Mouse (Mus musculus): ENCODE results near the gene Sbk2.

The Sbk2 gene

DNA sequence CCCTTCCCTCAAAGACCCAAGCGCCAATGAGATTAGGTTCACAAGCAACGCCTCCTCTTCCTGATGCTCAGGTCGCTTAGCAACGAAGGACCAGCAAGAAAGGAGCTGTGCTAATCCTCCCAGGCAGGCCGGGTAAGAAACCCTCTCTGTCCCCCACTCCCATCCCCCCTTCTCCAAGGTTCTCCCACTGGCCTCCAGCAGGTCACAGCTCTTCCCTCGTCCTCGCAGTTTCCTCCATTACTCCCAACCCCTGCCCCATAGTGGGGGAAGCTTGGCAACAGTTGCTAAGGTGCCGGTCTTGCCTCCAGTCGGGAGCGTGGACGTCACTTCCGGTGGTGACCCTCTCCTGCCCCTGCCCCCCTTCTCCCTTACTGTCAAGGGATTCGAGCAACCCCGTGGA is 41.7 kb downstream of the Sbk2 start:
- no peak for DNase-seq (ENCODE audit: low read depth, low spot score)

- no peak for DNase-seq (ENCODE audit: low read depth, low spot score)
These were observed 42.3 kb downstream of the Sbk2 start, which contains the start of gene Nat14 for GRCm38 (mm10) chr7:4921824-4922482. Gene Nat14, plus strand, starts transcription at chr7:4922028.

DNA sequence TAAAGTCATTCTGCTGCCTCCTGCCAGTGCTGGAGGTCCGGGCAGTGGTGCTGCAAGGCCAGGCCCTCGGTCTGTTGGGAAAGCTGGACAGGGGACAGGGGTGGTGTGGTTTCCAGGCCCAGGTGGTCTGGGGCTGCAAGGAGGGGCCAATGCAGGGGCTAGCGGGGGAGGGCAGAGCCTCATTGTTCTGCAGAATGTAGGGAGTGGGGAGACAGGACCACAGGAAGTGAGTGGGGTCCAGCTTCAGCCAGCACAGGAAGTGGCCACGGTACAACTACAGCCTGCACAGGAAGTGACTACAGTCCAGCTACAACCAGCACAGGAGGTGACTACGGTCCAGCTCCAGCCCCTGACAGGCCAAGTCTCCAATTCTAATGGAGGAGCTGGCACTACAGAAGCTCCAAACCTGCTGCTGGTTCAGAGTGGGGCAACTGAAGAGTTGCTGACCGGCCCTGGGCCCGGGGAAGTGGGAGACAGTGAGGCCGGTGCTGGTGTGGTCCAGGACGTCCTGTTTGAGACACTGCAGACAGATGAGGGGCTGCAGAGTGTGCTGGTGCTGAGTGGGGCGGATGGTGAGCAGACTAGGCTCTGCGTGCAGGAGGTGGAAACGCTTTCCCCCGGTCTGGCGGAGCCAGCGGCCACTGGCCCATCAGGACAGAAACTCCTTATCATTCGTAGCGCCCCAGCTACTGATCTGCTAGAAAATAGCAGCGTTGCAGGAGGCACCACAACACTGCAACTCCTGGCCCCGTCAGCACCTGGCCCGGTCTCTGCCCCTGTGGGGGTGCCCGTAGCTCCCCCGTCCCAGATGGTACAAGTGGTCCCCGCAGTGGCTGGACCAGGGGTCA is 43.0 kb downstream of the Sbk2 start:
- no peak for DNase-seq (ENCODE audit: low read depth, low spot score)

DNA sequence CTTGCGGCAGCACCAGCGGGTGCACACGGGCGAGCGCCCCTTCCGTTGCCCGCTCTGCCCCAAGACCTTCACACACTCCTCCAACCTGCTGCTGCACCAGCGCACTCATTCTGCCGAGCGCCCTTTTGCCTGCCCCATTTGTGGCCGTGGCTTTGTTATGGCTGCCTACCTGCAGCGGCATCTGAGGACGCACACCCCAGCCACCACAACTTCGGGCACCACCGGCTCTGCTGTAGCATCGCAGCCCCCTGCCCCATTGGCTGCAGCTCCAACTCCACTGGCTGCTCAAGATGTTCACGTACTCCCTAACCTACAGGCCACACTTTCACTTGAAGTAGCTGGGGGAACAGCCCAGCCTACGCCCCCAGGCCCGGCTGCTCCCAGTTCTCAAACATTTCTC is 43.7 kb downstream of the Sbk2 start:
- no peak for DNase-seq (ENCODE audit: low read depth, low spot score)

GRCm38 (mm10) chr7:4919971-4920370 is 44.2 kb downstream of the Sbk2 start:
- DNase-seq (ENCODE audit: low read depth, low spot score), result no peak

GRCm38 (mm10) chr7:4919096-4919495 is 45.1 kb downstream of the Sbk2 start:
- DNase-seq (ENCODE audit: low read depth, low spot score), result no peak

DNA sequence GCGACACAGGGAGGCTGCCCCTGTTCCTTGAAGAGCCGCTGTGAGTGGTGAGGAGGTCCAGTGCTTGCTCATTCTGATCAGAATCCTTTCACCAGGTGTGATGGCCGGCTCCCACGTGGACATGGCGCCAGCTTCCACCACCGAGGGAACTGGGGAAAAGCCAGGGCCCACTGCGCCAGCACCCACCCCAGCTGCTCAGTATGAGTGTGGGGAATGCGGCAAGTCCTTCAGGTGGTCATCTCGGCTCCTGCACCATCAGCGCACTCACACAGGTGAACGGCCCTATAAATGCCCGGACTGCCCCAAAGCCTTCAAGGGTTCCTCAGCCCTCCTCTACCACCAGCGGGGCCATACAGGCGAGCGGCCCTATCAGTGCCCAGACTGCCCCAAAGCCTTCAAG is 45.5 kb downstream of the Sbk2 start:
- no peak for DNase-seq (ENCODE audit: low read depth, low spot score)

DNA sequence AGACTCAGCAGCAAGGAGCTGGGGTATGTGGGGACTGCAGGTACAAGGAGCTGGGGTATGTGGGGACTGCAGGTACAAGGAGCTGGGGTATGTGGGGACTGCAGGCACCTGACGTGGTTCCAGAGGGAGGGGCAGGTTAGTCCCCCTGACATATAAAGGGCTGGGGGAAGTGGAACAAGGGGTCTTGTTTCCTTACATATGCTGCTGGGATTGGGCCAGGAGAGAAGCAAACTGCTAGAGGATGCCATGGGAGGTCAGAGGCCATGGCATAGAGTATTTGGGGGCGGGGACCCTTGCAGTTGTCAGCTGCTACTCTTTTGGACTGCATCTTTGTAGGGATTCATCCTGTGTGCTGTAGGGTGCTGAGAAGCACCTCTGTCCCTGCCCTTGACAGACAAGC is 46.7 kb downstream of the Sbk2 start:
- DNase-seq (ENCODE audit: low read depth, low spot score), result no peak

- no peak for DNase-seq (ENCODE audit: low read depth, low spot score)
These were observed 48.4 kb downstream of the Sbk2 start for GRCm38 (mm10) chr7:4915669-4916416.

DNA sequence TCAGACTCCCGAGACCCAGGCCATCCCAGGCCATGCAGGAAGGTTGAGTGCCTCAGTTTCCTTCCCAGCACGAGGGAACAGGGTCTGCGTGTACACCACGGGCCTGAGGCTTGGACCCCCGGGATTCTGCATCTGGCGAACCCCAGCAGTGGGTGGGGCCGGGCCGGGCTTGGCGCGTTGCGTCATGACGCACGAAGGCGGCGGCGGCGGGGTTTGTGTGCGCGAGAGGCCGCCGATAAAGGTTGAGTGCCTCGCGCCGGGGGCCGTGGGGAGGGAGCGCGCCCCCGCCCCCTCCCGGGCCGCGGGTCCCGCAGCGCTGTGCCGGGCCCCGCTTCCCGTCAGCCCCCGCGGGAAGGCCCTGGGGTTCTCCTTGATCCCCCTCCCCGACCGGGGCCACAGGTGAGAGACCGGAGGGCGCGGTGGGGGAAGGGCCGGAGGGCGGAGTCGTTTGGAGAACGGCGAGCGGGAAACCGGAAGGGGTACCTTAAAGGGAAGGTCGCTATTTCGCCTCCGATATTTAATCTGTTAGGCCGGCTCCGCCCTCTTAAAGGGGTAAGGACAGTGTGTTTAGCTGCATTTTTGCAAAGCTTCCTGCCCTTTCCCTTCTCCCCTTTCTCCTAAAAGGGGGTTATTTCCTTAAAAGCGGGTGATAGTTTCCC is 49.1 kb downstream of the Sbk2 start, which contains the start of gene Zfp628:
Gene Zfp628, plus strand, starts transcription at position 211 of the 659 bp plus-strand sequence.
- peak; percentile 88 for DNase-seq (ENCODE audit: low read depth, low spot score)

DNA sequence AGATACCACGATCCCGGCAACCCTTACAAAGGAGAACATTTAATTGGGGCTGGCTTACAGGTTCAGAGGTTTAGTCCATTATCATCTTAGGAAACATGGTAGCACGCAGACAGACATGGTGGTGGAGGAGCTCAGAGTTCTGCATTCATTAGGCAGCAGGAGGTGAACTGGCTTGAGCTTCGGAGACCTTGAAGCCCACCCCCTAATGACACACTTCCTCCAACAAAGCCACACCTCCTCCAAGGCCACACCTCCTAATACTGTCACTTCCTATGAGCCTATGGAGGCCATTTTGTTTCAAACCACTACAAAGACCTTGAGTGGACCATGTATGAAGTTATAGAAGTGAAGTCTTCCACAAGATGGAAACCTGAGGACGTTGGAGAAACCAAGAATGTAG is 52.0 kb downstream of the Sbk2 start:
- DNase-seq (ENCODE audit: low read depth, low spot score), result no peak

GRCm38 (mm10) chr7:4911561-4911960 is 52.6 kb downstream of the Sbk2 start:
- DNase-seq (ENCODE audit: low read depth, low spot score), result no peak

DNA sequence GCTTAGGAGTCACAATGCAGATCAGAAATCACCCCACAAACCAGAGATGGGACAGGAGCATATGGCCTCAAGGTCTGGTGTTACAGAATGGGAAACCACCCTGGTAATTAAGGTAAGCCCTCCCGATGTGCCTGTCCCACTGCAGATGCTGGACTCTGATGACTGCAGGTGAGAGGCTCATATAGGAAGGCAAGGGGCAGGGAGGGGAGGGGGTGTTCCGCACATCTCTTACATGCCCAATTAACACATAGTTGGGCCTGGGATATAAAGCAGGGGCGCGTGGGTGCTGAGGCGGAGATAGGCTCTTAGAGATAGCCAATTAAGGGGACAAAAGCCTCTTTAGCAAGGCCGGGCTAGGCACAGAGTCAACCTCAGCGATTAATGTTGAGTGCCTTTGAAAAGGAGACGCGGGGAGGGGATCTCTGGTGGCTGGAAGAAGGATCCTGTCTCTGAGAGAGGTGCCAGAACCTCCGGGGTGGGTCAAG is 57.7 kb downstream of the Sbk2 start, which contains the start of gene Gm36210:
Gene Gm36210, minus strand, starts transcription at position 51 of the 485 bp plus-strand sequence.
- DNase-seq (ENCODE audit: low read depth, low spot score), result no peak

- no peak for DNase-seq (ENCODE audit: low read depth, low spot score)
These were observed 61.8 kb downstream of the Sbk2 start for GRCm38 (mm10) chr7:4902404-4902803.

GRCm38 (mm10) chr7:4901171-4901570 is 63.0 kb downstream of the Sbk2 start:
- no peak for DNase-seq (ENCODE audit: low read depth, low spot score)

DNA sequence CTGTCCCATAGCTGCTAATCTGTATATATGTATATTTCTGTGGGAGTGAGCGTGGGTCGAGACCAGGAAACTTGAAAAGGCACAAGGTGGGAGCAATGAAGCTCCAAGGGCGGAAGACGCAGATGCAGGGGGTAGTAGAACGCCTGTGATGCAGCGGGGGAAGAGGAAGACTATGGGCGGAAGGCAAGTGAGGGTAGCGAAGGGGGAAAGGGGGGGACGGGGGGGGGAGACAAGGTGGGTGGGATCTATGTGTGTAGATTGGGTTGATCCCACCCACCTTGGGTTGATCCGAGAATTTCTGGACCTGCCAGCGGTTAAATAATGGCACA is 63.7 kb downstream of the Sbk2 start:
- no peak for DNase-seq (ENCODE audit: low read depth, low spot score)

DNA sequence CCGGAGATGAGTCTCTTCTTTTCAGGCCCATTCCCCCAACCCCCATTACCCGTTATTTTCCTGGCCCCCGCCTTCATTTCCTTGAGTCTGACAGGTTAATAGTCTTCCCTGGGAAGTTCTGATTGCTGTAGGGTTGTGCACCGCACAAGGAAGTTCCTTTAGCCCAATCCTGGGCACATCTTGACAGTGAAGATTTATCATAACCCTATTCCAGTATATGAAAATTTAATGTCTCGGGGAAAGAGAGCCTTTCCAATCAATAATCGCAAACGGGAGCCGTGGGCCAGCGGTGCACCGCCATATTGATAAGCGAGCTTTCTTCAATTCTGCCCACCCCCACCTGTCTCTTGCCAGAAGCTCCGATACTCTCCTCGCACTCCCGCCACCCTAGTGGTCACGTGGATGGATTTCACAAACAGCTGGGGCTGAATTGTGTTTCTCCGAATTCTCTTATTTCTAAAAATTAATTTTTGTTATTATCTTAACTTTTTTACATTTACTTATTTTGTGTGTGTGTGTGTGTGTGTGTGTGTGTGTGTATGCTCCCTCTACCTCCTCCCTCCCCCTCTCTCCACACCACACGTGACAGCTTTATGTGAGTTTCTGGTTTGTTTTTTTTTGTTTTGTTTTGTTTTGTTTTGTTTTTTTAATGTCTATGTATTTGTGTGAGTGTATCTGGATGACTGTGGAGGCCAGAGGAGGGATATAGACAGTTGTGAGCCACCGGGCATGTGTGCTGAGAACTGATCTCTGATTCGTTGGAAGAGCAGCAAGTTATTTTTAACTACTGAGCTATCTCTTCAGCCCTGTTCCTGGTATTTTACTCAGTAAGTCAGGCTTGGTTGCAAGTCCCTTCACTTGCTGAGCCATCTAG is 64.3 kb downstream of the Sbk2 start:
- peak; percentile 76 for DNase-seq (ENCODE audit: low read depth, low spot score)

- peak; percentile 44 for DNase-seq (ENCODE audit: low read depth, low spot score)
These were observed 65.2 kb downstream of the Sbk2 start for GRCm38 (mm10) chr7:4898851-4899648.

DNA sequence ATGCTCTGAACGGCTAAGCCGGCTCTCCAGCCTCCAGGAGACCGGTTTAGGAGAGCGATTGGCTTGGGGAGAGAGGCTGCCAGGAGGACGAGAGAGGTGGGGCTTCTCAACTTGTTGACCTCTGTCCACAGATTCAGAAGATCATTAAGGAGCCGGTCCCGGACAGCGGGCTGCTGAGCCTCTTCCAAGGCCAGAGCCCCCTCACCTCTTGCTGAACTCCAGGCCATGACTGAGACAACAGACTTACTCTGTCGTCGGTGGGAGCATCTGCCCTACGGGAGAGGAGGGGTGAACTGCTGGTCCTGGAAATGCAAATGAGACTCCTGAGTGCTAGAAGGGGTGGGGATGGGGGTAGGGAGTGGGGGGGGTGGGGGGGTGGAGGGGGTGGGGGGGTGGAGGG is 69.0 kb downstream of the Sbk2 start:
- DNase-seq (ENCODE audit: low read depth, low spot score), result no peak
